ENCODE assay signal across 13 mouse cellular contexts in the genomic region with DNA sequence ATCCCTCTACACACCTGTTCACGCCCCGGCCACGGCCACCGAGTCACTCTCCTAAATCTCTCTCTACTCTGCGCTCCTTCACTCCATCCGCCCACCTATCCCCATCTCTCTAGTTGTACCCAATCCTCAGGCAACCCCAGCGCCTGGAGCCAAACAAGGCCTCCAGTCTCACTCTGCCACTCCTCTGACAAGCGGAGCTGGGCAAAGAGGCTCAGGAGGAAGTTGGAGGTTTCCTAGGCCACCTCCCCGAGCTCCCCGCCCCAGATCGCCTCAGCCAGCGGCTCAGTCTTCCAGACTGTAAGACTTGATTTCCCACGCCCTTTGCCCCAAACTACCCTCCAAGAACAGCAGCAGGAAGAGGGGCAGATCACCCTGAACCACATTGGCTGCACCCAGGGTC. TPM values are rescaled to one million over a fixed set of nuclear protein-coding genes. Genes with fewer than 3 reads are reported as not detected.
A peak's percentile ranks its signal among the peaks of the same experiment; 100 is the strongest.
DNase-seq lines count a peak whose midpoint lies in the region; ATAC-seq lines count a peak whose summit lies in the region.
"Had no signal": no experiment of that assay in that cellular context is flagged by ENCODE, and none has a peak within 500 bp of the region (broad histone marks: within the 10 kb centered on the region; RNA-seq: fewer than 3 reads in every experiment).

No protein-coding gene starts in this region.

- H3K27me3 ChIP-seq in forebrain, embryonic 16.5 days (replicated peaks; ENCODE audit: control insufficient read depth, insufficient read depth, low read length) = peaks cover 18% of the 10 kb centered on the region

- WGBS in forebrain, embryonic 16.5 days = 51% methylated on average over 13 of the region's 13 CpGs

- peak; percentile 46 for ATAC-seq in common myeloid progenitor, adult 5-6 weeks (replicated peaks; ENCODE audit: low read depth, poor library complexity, severe bottlenecking)
- peak; percentile 30 for ATAC-seq in megakaryocyte progenitor cell, adult 5-6 weeks (replicated peaks; ENCODE audit: poor library complexity)
- no peak for ATAC-seq in forebrain, embryonic 16.5 days

- H3K4me2 ChIP-seq in forebrain, embryonic 16.5 days (ENCODE audit: low read length) = no peak overlapping the region
- H3K4me2 ChIP-seq: hindbrain, embryonic 12.5 days; lung, embryonic 15.5 days had no signal

- no peak overlapping the region for H3K27ac ChIP-seq in forebrain, embryonic 16.5 days (ENCODE audit: low read length)
- H3K27ac ChIP-seq: hindbrain, embryonic 12.5 days; lung, embryonic 15.5 days had no signal

- H3K9ac ChIP-seq in forebrain, embryonic 16.5 days (replicated peaks; ENCODE audit: low read depth, low read length) = no peak overlapping the region
- H3K9ac ChIP-seq: hindbrain, embryonic 12.5 days; lung, embryonic 15.5 days had no signal

- H3K9me3 ChIP-seq in forebrain, embryonic 16.5 days (ENCODE audit: control insufficient read depth, low read length) = no peaks in the 10 kb centered on the region
- H3K9me3 ChIP-seq: hindbrain, embryonic 12.5 days; lung, embryonic 15.5 days had no signal

- H3K4me3 ChIP-seq in forebrain, embryonic 16.5 days (replicated peaks; ENCODE audit: low read length) = no peak overlapping the region
- H3K4me3 ChIP-seq: erythroblast, embryonic 14.5 days; hindbrain, embryonic 12.5 days; lung, embryonic 15.5 days had no signal

- peak; percentile 60 for DNase-seq in urinary bladder, postnatal 14 days (ENCODE audit: low spot score)
- DNase-seq in urinary bladder, adult 2 months (ENCODE audit: low spot score) = no peak
- DNase-seq in thymus, postnatal 4 days = peak; percentile 73
- DNase-seq in adrenal gland, adult 8-10 months = no peak
- no peak for DNase-seq in cerebellum, adult 18-20 months
- DNase-seq: retina, postnatal 1 day had no signal

- 0 out of 2 replicates have a peak, but pooled peaks cover 5% of the 10 kb centered on the region for H3K4me1 ChIP-seq in forebrain, embryonic 16.5 days (replicated peaks; ENCODE audit: control insufficient read depth, insufficient read depth, low read length)

- H3K36me3 ChIP-seq in forebrain, embryonic 16.5 days (ENCODE audit: control insufficient read depth, insufficient read depth) = no peaks in the 10 kb centered on the region
- H3K36me3 ChIP-seq: hindbrain, embryonic 12.5 days; lung, embryonic 15.5 days had no signal

RNA-seq across cellular contexts. Expression of gene Gpr132, which starts 2.7 kb away (rescaled TPM):
- 3.4 and 4.1 TPM in 2 replicates for polyA plus RNA-seq in urinary bladder, adult 2 months (2012; rRNA removed)
- total RNA-seq in common myeloid progenitor, adult 5-6 weeks (2017) = 5.4 and 9.3 TPM in 2 replicates
- total RNA-seq in megakaryocyte progenitor cell, adult 5-6 weeks (2015) = 11.4 and 14.1 TPM in 2 replicates
- total RNA-seq in megakaryocyte progenitor cell, adult 5-6 weeks (2017) = 5.7 and 6.1 TPM in 2 replicates
- under 1 TPM; 0.42 to 0.80 (median 0.56) TPM for total RNA-seq in adrenal gland, adult 8-10 months (2022)
- polyA plus RNA-seq in forebrain, embryonic 16.5 days (2015; fragmentation: Nextera tagmentation; extraction: Ambion mirVana) = not detected in 2 replicates
- total RNA-seq: left cerebral cortex, postnatal 25 days had no signal
- polyA plus RNA-seq: hindbrain, embryonic 12.5 days had no signal

RNA-seq across cellular contexts. Expression of gene Cdca4, which starts 41.6 kb away (rescaled TPM):
- polyA plus RNA-seq in urinary bladder, adult 2 months (2012; rRNA removed) = 17.0 and 22.2 TPM in 2 replicates
- 59.4 and 64.7 TPM in 2 replicates for total RNA-seq in common myeloid progenitor, adult 5-6 weeks (2017)
- total RNA-seq in megakaryocyte progenitor cell, adult 5-6 weeks (2015) = 64.3 and 68.9 TPM in 2 replicates
- total RNA-seq in megakaryocyte progenitor cell, adult 5-6 weeks (2017) = 56.8 and 63.6 TPM in 2 replicates
- total RNA-seq in adrenal gland, adult 8-10 months (2022) = 10 to 100 TPM; 11.7 to 14.7 (median 13.6) TPM
- polyA plus RNA-seq in forebrain, embryonic 16.5 days (2015; fragmentation: Nextera tagmentation; extraction: Ambion mirVana) = 71.0 and 80.9 TPM in 2 replicates

RNA-seq across cellular contexts. Expression of gene Jag2, which starts 58.8 kb away (rescaled TPM):
- polyA plus RNA-seq in urinary bladder, adult 2 months (2012; rRNA removed) = 42.7 and 62.7 TPM in 2 replicates
- 1.5 and 6.3 TPM in 2 replicates for total RNA-seq in common myeloid progenitor, adult 5-6 weeks (2017)
- 0.64 and 0.78 TPM in 2 replicates for total RNA-seq in megakaryocyte progenitor cell, adult 5-6 weeks (2015)
- total RNA-seq in megakaryocyte progenitor cell, adult 5-6 weeks (2017) = 2.4 and 4.5 TPM in 2 replicates
- total RNA-seq in adrenal gland, adult 8-10 months (2022) = 10 to 100 TPM in 1 of 4 experiments, 1 to 10 TPM in 3; 3.7 to 10.1 (median 6.6) TPM
- polyA plus RNA-seq in forebrain, embryonic 16.5 days (2015; fragmentation: Nextera tagmentation; extraction: Ambion mirVana) = 7.9 and 10.7 TPM in 2 replicates
- polyA plus RNA-seq: erythroblast, embryonic 14.5 days had no signal

Comparison
In these comparisons a context has a peak if more than half of its experiments do, and no peak if none do; other contexts are left out.
1. DNase-seq: peak in urinary bladder, postnatal 14 days (single experiment) and thymus, postnatal 4 days (single experiment); none in urinary bladder, adult 2 months (single experiment), adrenal gland, adult 8-10 months (single experiment) and cerebellum, adult 18-20 months (0 of 2).